Mouse (Mus musculus): ENCODE data around the gene Zfp800. TPM values are rescaled to one million over a fixed set of nuclear protein-coding genes. Genes with fewer than 3 reads are reported as not detected.

Zfp800 gene
- 19.8 and 21.9 TPM in 2 replicates for polyA plus RNA-seq (2014; fragmentation: Nextera tagmentation; extraction: Ambion mirVana)

GRCm38 (mm10) chr6:28397681-28398203 is at the start of gene Zfp800:
Gene Zfp800 (minus strand): TSS chr6:28398005.
- H3K4me3 ChIP-seq (ENCODE audit: low read depth, low read length) = peak within 1 kb of the TSS; percentile 34
- 2% methylated on average over 33 of the region's 33 CpGs for WGBS
- peaks cover 27% of the 10 kb centered on the region for H3K27me3 ChIP-seq (ENCODE audit: insufficient read depth, low read length)

DNA sequence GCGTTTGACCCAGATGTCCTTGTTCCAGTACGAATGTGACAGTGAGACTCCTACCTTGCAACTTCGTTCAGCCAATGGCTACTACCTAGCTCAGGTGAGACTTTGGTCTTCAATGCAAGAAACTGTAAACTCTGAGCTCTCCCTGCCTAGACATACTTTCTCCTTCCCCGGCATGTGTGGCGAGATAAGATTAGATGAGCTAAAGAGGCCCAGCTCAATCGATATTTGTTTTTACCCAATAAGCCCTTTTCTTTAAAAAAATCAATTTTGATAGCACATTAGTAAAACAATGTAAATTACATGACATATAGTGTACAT is 33.7 kb upstream of the Zfp800 start:
- Histone ChIP-seq H3K4me1 (ENCODE audit: insufficient read depth) (no peaks in the 10 kb centered on the region), H3K4me3 (ENCODE audit: low read depth, low read length) (no peak overlapping the region), H3K36me3 (ENCODE audit: insufficient read depth) (peaks cover 5% of the 10 kb centered on the region; the same call in 1 of the 2 replicates), H3K9me3 (ENCODE audit: low read depth, low read length) (no peaks in the 10 kb centered on the region), H3K4me2 (no peak overlapping the region), H3K9ac (no peak overlapping the region), H3K27me3 (ENCODE audit: insufficient read depth, low read length) (no peaks in the 10 kb centered on the region), H3K27ac (ENCODE audit: low read depth) (no peak overlapping the region)
- ATAC-seq (ENCODE audit: insufficient read depth) (no peak), DNase-seq (no peak)
- TF ChIP-seq CTCF (IDR thresholded peaks at IDR 0.05; ENCODE audit: low read depth) = no peak
- WGBS = 68% methylated on average over 6 of the region's 6 CpGs

More at GRCm38 (mm10) chr6:28397681-28398203, at the start of gene Zfp800:
- TF ChIP-seq CTCF (IDR thresholded peaks at IDR 0.05; ENCODE audit: low read depth) = no peak
- DNase-seq (peak; percentile 52), ATAC-seq (ENCODE audit: insufficient read depth) (no peak)
- Histone ChIP-seq H3K4me2 (peak within 1 kb of the TSS; percentile 65), H3K9me3 (ENCODE audit: low read depth, low read length) (no peaks in the 10 kb centered on the region), H3K4me1 (ENCODE audit: insufficient read depth) (no peaks in the 10 kb centered on the region), H3K36me3 (ENCODE audit: insufficient read depth) (no peaks in the 10 kb centered on the region), H3K27ac (ENCODE audit: low read depth) (no peak within 1 kb of the TSS), H3K9ac (peak within 1 kb of the TSS; percentile 33; the same call in 1 of the 2 replicates)

DNA sequence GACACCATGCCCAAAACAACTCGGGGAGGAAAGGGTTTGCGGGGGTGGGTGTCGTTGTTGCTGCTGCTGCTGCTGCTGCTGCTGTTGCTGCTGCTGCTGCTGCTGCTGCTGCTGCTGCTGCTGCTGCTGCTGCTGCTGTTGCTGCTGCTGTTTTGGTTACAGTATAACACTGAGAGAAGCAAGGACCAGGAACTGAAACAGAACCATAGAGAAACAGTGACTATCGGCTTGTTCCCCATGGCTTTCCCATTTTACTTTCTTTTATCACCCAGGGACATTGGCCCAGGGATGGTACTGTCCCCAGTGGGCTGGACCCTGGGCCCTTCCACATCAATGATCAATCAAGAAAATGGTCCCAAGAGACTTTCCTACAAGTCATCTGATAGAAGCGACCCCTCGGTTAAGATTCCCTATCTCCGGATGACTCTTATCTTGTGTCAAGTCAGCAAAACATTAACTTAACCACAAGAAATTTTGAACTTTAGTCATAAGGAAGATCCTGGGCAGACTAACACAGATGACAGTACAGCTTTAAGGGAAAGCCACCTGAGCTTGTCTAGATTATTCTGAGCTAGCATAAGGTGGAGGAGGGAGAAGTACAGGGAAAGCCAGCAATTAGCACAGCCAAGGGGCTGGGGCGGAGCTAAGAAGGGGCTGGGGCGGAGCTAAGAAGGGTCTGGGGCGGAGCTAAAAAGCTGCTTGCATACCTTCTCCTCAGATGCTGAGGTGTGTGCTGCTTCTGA is 33.2 kb upstream of the Zfp800 start:
- 68% methylated on average over 10 of the region's 10 CpGs for WGBS

DNA sequence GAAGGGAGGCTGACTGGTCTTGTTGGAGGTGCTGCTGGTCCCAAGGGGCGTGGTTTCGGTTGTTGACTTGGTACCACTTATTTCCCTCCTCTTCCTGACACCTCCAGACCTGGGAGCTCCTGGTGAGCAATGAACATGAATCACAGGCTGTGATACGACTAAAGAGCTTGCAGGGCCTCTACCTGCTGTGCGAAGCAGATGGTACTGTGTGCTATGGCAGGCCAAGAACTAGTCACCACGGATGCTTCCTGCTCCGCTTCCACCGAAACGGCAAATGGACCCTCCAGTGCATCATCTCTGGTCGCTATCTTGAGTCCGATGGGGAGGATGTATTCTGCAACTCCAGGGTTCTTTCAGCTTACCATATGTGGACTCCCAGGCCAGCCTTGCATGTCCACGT is 32.1 kb upstream of the Zfp800 start:
- WGBS = 81% methylated on average over 11 of the region's 11 CpGs
- Histone ChIP-seq H3K36me3 (ENCODE audit: insufficient read depth) (peaks cover 18% of the 10 kb centered on the region; the same call in 1 of the 2 replicates), H3K27ac (ENCODE audit: low read depth) (no peak overlapping the region), H3K27me3 (ENCODE audit: insufficient read depth, low read length) (no peaks in the 10 kb centered on the region), H3K9ac (no peak overlapping the region), H3K4me3 (ENCODE audit: low read depth, low read length) (no peak overlapping the region), H3K4me1 (ENCODE audit: insufficient read depth) (no peaks in the 10 kb centered on the region), H3K4me2 (no peak overlapping the region), H3K9me3 (ENCODE audit: low read depth, low read length) (no peaks in the 10 kb centered on the region)
- DNase-seq (no peak), ATAC-seq (ENCODE audit: insufficient read depth) (no peak)
- no peak for TF ChIP-seq CTCF (IDR thresholded peaks at IDR 0.05; ENCODE audit: low read depth)

More for the DNA sequence above, 33.2 kb upstream of the Zfp800 start:
- ATAC-seq (ENCODE audit: insufficient read depth) = no peak
- no peak overlapping the region for H3K9ac ChIP-seq
- no peak overlapping the region for H3K4me3 ChIP-seq (ENCODE audit: low read depth, low read length)
- H3K4me1 ChIP-seq (ENCODE audit: insufficient read depth) = no peaks in the 10 kb centered on the region
- DNase-seq = peak; percentile 23
- TF ChIP-seq CTCF (IDR thresholded peaks at IDR 0.05; ENCODE audit: low read depth) = no peak
- H3K9me3 ChIP-seq (ENCODE audit: low read depth, low read length) = no peaks in the 10 kb centered on the region
- no peaks in the 10 kb centered on the region for H3K27me3 ChIP-seq (ENCODE audit: insufficient read depth, low read length)
- no peak overlapping the region for H3K27ac ChIP-seq (ENCODE audit: low read depth)
- H3K36me3 ChIP-seq (ENCODE audit: insufficient read depth) = peaks cover 10% of the 10 kb centered on the region; the same call in 1 of the 2 replicates
- no peak overlapping the region for H3K4me2 ChIP-seq

DNA sequence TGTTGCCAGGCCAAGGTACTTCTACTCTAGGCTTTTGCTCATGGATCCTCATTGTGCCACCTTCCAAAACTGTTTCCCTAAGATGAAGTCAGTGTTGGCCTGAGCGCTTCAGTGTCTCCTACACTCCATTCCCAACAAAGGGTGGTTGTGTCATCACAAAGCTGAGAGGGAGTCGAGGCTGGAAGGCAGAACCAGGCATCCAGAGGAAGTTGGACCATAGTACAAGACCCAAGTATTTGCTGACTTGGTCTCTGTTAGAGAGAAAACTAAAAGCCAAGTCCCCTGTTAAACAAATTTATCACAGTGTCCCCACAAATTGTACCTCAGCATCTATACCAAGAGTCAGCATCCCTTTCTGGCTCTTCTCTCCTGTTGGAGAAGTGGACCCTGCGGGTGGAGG is 30.5 kb upstream of the Zfp800 start, which contains the start of gene Gcc1:
Gene Gcc1, minus strand, starts transcription at position 101 of the 400 bp plus-strand sequence.
- ATAC-seq (ENCODE audit: insufficient read depth) (no peak), DNase-seq (no peak)
- H3K36me3 ChIP-seq (ENCODE audit: insufficient read depth) = peaks cover 18% of the 10 kb centered on the region; the same call in 1 of the 2 replicates
- 85% methylated on average over 3 of the region's 3 CpGs for WGBS
- TF ChIP-seq CTCF (IDR thresholded peaks at IDR 0.05; ENCODE audit: low read depth) = no peak
- H3K27ac ChIP-seq (ENCODE audit: low read depth) = no peak within 1 kb of the TSS
- H3K4me2 ChIP-seq = no peak within 1 kb of the TSS
- no peaks in the 10 kb centered on the region for H3K27me3 ChIP-seq (ENCODE audit: insufficient read depth, low read length)
- H3K4me3 ChIP-seq (ENCODE audit: low read depth, low read length) = no peak within 1 kb of the TSS
- no peaks in the 10 kb centered on the region for H3K4me1 ChIP-seq (ENCODE audit: insufficient read depth)
- no peak within 1 kb of the TSS for H3K9ac ChIP-seq
- H3K9me3 ChIP-seq (ENCODE audit: low read depth, low read length) = no peaks in the 10 kb centered on the region

GRCm38 (mm10) chr6:28427096-28427839 is 29.5 kb upstream of the Zfp800 start, which contains the start of gene Fscn3:
Gene Fscn3 (plus strand): TSS chr6:28427789.
- H3K27me3 ChIP-seq (ENCODE audit: insufficient read depth, low read length) = no peaks in the 10 kb centered on the region
- DNase-seq = no peak
- H3K4me3 ChIP-seq (ENCODE audit: low read depth, low read length) = no peak within 1 kb of the TSS
- ATAC-seq (ENCODE audit: insufficient read depth) = no peak
- no peak within 1 kb of the TSS for H3K27ac ChIP-seq (ENCODE audit: low read depth)
- no peaks in the 10 kb centered on the region for H3K4me1 ChIP-seq (ENCODE audit: insufficient read depth)
- WGBS = 65% methylated on average over 3 of the region's 3 CpGs
- no peak within 1 kb of the TSS for H3K4me2 ChIP-seq
- H3K36me3 ChIP-seq (ENCODE audit: insufficient read depth) = peaks cover 18% of the 10 kb centered on the region; the same call in 1 of the 2 replicates
- no peak for TF ChIP-seq CTCF (IDR thresholded peaks at IDR 0.05; ENCODE audit: low read depth)
- no peak within 1 kb of the TSS for H3K9ac ChIP-seq
- no peaks in the 10 kb centered on the region for H3K9me3 ChIP-seq (ENCODE audit: low read depth, low read length)

DNA sequence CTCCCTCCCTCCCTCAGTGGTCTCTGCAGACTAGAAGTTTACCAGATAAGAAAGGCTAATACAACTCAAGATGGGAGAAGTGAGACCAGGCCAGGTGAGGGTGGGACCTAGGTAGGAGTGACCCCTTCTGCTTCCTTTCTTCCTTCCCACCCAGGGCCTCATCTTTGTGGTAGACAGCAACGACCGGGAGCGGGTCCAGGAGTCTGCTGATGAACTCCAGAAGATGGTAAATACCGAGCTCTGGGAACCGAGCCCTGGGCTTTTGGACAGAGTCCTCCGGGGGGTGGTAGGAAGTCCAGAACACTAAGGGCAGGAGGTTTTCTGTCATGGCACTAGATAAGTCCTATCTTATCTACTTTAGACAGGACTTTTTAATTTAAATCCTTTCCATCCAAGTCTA is 27.2 kb upstream of the Zfp800 start:
- ATAC-seq (ENCODE audit: insufficient read depth) = no peak
- 91% methylated on average over 6 of the region's 6 CpGs for WGBS
- Histone ChIP-seq H3K27ac (ENCODE audit: low read depth) (no peak overlapping the region), H3K4me3 (ENCODE audit: low read depth, low read length) (peak overlapping the region; percentile 89), H3K9ac (no peak overlapping the region), H3K36me3 (ENCODE audit: insufficient read depth) (peaks cover 18% of the 10 kb centered on the region; the same call in 1 of the 2 replicates), H3K4me1 (ENCODE audit: insufficient read depth) (peaks cover 8% of the 10 kb centered on the region), H3K27me3 (ENCODE audit: insufficient read depth, low read length) (no peaks in the 10 kb centered on the region), H3K9me3 (ENCODE audit: low read depth, low read length) (no peaks in the 10 kb centered on the region), H3K4me2 (peak overlapping the region; percentile 63)
- TF ChIP-seq CTCF (IDR thresholded peaks at IDR 0.05; ENCODE audit: low read depth) = no peak
- no peak for DNase-seq

All from lung, embryonic 14.5 days (tissue).